Mouse (Mus musculus) heart, embryonic 16.5 days (tissue): Measurements from ENCODE around the gene Oit1. TPM values are rescaled to one million over a fixed set of nuclear protein-coding genes. Genes with fewer than 3 reads are reported as not detected.

Experiments used
- ATAC-seq: fragments of 200-750 bp; cut with Nextera tagmentation; replicated peaks from 2 replicates; pipeline ENCODE4 v1.8.0; 2017; ENCODE audit warnings: moderate number of reproducible peaks; ENCODE audit not compliant: insufficient read depth, low FRiP score; ENCODE audit errors: extremely low read depth
- H3K27ac ChIP-seq: fragments of 300-500 bp; sonication (generic); 2 replicates; pipeline ENCODE4 v1.5.1; 2014; ENCODE audit warnings: mild to moderate bottlenecking, low read length, control low read depth, moderate library complexity
- H3K27me3 ChIP-seq: fragments of 300-500 bp; sonication (generic); 2 replicates; pipeline ENCODE4 v1.6.1; 2014; ENCODE audit warnings: low read length, mixed read lengths; ENCODE audit not compliant: control insufficient read depth, insufficient read depth
- H3K36me3 ChIP-seq: fragments of 300-500 bp; sonication (generic); 2 replicates; pipeline ENCODE4 v1.6.1; 2014; ENCODE audit not compliant: control insufficient read depth, insufficient read depth
- H3K4me1 ChIP-seq: fragments of 300-500 bp; sonication (generic); 2 replicates; pipeline ENCODE4 v1.6.1; 2014; ENCODE audit warnings: low read length, mixed read lengths; ENCODE audit not compliant: control insufficient read depth, insufficient read depth
- H3K4me2 ChIP-seq: fragments of 300-500 bp; sonication (generic); 2 replicates; pipeline ENCODE4 v1.6.1; 2014; ENCODE audit warnings: low read depth, mild to moderate bottlenecking, control low read depth, low read length
- H3K4me3 ChIP-seq: fragments of 300-500 bp; sonication (generic); 2 replicates; pipeline ENCODE4 v1.5.1; 2014; ENCODE audit warnings: mild to moderate bottlenecking, control low read depth, low read length
- H3K9ac ChIP-seq: fragments of 300-500 bp; sonication (generic); 2 replicates; pipeline ENCODE4 v1.6.1; 2014; ENCODE audit warnings: low read length, control low read depth
- H3K9me3 ChIP-seq: fragments of 300-500 bp; sonication (generic); replicated peaks from 2 replicates; pipeline ENCODE4 v1.6.1; 2016; ENCODE audit warnings: low read length; ENCODE audit not compliant: control insufficient read depth
- WGBS: fragments of 180-500 bp; shearing (Covaris S2); extraction: QIAGEN DNeasy Blood & Tissue Kit; methylation state at CpG from one replicate; pipeline ENCODE4 v1.1.7; 2014; 5-methylcytosine and 5-hydroxymethylcytosine counted together
- polyA plus RNA-seq: library from polyadenylated mRNA; unstranded; fragments of >200 nt; fragmentation: Nextera tagmentation; extraction: Ambion mirVana; gene quantifications from 2 replicates; pipeline ENCODE4 v1.2.1, GENCODE M21; 2015

The Oit1 gene
- polyA plus RNA-seq, 1 experiment from 2014 or later = 1.1 TPM

GRCm38 (mm10) chr14:8313877-8314276, 64.7 kb downstream of the Oit1 start:
- ATAC-seq = no peak
- Histone ChIP-seq H3K4me3 (no peak overlapping the region), H3K27me3 (peaks cover 32% of the 10 kb centered on the region), H3K36me3 (no peaks in the 10 kb centered on the region), H3K4me1 (peaks cover 18% of the 10 kb centered on the region), H3K9me3 (no peaks in the 10 kb centered on the region), H3K9ac (no peak overlapping the region), H3K4me2 (no peak overlapping the region), H3K27ac (no peak overlapping the region)
- WGBS = 39% methylated on average over 7 of the region's 7 CpGs

- H3K9me3 ChIP-seq = no peaks in the 10 kb centered on the region
- no peak overlapping the region for H3K4me3 ChIP-seq
- peak; percentile 59 for ATAC-seq
- H3K4me1 ChIP-seq = peaks cover 8% of the 10 kb centered on the region
- H3K27me3 ChIP-seq = no peaks in the 10 kb centered on the region
- 17% methylated on average over 9 of the region's 9 CpGs for WGBS
- no peaks in the 10 kb centered on the region for H3K36me3 ChIP-seq
- peak overlapping the region; percentile 1; the same call in 1 of the 2 replicates for H3K27ac ChIP-seq
- H3K4me2 ChIP-seq = peak overlapping the region; percentile 17
- H3K9ac ChIP-seq = no peak overlapping the region
Measured at GRCm38 (mm10) chr14:8309621-8310141, 68.9 kb downstream of the Oit1 start.

GRCm38 (mm10) chr14:8308650-8309049, 69.9 kb downstream of the Oit1 start:
- no peaks in the 10 kb centered on the region for H3K9me3 ChIP-seq
- H3K4me3 ChIP-seq = no peak overlapping the region
- H3K27ac ChIP-seq = no peak overlapping the region
- WGBS = 59% methylated on average over 3 of the region's 3 CpGs
- H3K4me1 ChIP-seq = peaks cover 8% of the 10 kb centered on the region
- H3K4me2 ChIP-seq = no peak overlapping the region
- H3K36me3 ChIP-seq = no peaks in the 10 kb centered on the region
- no peaks in the 10 kb centered on the region for H3K27me3 ChIP-seq
- ATAC-seq = no peak
- no peak overlapping the region for H3K9ac ChIP-seq

DNA sequence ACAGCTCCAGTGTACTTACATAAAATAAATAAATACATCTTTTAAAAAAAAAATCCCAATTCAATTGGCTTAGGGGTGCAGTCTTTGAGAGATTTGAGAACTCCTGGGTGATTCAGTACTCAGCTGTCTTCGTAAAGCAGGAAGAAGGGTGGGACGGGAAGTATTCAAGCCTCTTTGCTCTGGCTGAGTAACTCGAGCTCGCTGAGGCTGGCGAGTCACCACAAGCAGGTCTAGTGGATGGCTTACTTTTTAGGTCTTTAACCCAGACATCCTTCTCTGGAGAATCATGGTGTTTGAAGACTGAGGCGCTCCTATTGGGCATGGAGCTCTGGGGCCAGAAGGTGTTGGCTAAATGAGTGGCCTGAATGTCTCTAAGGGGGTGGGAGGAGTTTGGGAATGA, 71.7 kb downstream of the Oit1 start:
- peaks cover 13% of the 10 kb centered on the region for H3K4me1 ChIP-seq
- WGBS = 70% methylated on average over 6 of the region's 6 CpGs
- no peaks in the 10 kb centered on the region for H3K36me3 ChIP-seq
- H3K9ac ChIP-seq = no peak overlapping the region
- H3K27me3 ChIP-seq = no peaks in the 10 kb centered on the region
- no peak for ATAC-seq
- no peak overlapping the region for H3K27ac ChIP-seq
- H3K9me3 ChIP-seq = no peaks in the 10 kb centered on the region
- H3K4me2 ChIP-seq = no peak overlapping the region
- no peak overlapping the region for H3K4me3 ChIP-seq

DNA sequence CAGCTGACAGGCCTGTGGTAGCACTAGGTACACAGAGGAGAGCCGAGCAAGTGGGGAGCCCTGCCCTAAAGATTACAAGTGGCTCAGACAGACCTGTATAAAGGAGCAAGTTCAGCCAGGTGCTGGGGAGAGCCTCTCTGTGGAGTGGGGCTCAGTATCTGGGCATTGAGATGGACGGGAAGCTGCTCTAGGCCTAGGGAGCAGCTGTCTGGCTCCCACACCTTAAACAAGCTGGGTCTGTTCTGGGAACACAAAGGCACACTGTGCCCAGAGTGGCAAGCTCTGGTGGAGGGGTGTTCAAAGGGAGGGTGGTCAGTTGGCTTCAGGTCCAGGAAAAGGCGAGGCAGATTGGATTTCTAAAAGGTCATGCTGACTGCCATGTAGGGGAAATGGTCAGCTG, 73.5 kb downstream of the Oit1 start:
- Histone ChIP-seq H3K36me3 (no peaks in the 10 kb centered on the region), H3K4me1 (peaks cover 13% of the 10 kb centered on the region), H3K27ac (no peak overlapping the region), H3K4me2 (no peak overlapping the region), H3K4me3 (no peak overlapping the region), H3K27me3 (no peaks in the 10 kb centered on the region), H3K9ac (no peak overlapping the region), H3K9me3 (no peaks in the 10 kb centered on the region)
- WGBS = 58% methylated on average over 3 of the region's 3 CpGs
- no peak for ATAC-seq

DNA sequence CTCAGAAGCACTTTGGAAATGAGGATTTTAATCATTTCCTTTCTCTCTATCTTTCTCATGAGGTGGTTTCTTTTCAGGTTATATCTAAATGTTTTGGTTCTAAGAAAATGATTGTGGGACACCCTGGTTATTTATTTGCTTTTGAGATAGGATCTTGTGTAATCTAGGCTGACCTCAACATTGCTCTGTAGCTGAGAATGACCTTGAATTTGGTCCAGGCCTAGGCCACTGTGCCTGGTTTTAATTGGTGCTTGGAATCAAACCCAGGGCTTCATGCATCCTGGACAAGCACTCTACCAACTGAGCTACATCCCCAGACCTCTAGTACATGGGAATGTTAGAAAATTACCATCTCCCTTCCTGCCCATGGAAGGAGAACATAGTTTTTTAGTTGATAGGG, 74.5 kb downstream of the Oit1 start:
- H3K4me2 ChIP-seq = no peak overlapping the region
- no peak overlapping the region for H3K27ac ChIP-seq
- no peak overlapping the region for H3K9ac ChIP-seq
- H3K4me1 ChIP-seq = peaks cover 5% of the 10 kb centered on the region; the same call in 1 of the 2 replicates
- H3K9me3 ChIP-seq = no peaks in the 10 kb centered on the region
- no peak for ATAC-seq
- H3K4me3 ChIP-seq = no peak overlapping the region
- H3K36me3 ChIP-seq = no peaks in the 10 kb centered on the region
- H3K27me3 ChIP-seq = 0 out of 2 replicates have a peak, but pooled peaks cover 3% of the 10 kb centered on the region

GRCm38 (mm10) chr14:8302687-8303086, 75.9 kb downstream of the Oit1 start:
- Histone ChIP-seq H3K9ac (no peak overlapping the region), H3K9me3 (no peaks in the 10 kb centered on the region), H3K4me1 (peaks cover 7% of the 10 kb centered on the region), H3K27ac (no peak overlapping the region), H3K4me3 (no peak overlapping the region), H3K27me3 (0 out of 2 replicates have a peak, but pooled peaks cover 3% of the 10 kb centered on the region), H3K4me2 (peak overlapping the region; percentile 18), H3K36me3 (no peaks in the 10 kb centered on the region)
- no peak for ATAC-seq
- WGBS = 22% methylated on average over 10 of the region's 10 CpGs

DNA sequence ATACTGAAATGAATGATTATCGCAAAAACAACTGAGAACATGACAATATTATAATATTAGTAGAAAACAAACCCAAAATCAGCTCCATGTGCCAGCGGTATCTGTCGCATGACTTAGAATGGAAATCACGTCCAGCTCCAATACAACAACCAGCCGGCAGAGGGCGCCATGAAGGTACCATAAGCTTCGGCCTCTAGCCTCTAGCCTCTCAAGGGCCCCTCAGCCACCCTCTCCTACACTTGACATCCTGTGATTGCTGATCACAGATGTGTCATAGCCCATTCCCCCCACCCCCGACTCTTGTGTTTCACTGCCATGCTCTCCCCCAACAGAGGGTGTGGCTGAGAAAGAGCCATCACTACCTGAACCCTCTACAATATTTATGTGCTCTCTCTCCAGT, 78.3 kb downstream of the Oit1 start:
- WGBS = 32% methylated on average over 8 of the region's 8 CpGs

More for the DNA sequence above, 78.3 kb downstream of the Oit1 start:
- Histone ChIP-seq H3K27ac (no peak overlapping the region), H3K27me3 (0 out of 2 replicates have a peak, but pooled peaks cover 3% of the 10 kb centered on the region), H3K9ac (no peak overlapping the region), H3K9me3 (no peaks in the 10 kb centered on the region), H3K36me3 (no peaks in the 10 kb centered on the region), H3K4me1 (peaks cover 7% of the 10 kb centered on the region), H3K4me2 (no peak overlapping the region), H3K4me3 (no peak overlapping the region)
- no peak for ATAC-seq
